Mouse (Mus musculus) left cerebral cortex, postnatal 36 days (tissue): ENCODE results near the gene Slc35b3. TPM values are rescaled to one million over a fixed set of nuclear protein-coding genes. Genes with fewer than 3 reads are reported as not detected.
A peak's percentile ranks its signal among the peaks of the same experiment; 100 is the strongest.

Source experiments
- DNase-seq, 2 experiments: peaks; one replicate each; pipeline ENCODE4 v3.0.0; 2021 to 2022; ENCODE audit warnings: low spot score in 2 of 2, mixed read lengths in 1 of 2
- intact Hi-C: fragments of 180-260 bp; cut with DNase I; formaldehyde crosslinking; loops from one replicate; pipeline ENCODE4 v1.15.1; 2025
- total RNA-seq, 2 experiments: library from RNA; stranded (reverse); gene quantifications; 2 replicates each; pipeline ENCODE4 v1.2.3; 2021

The Slc35b3 gene
- 10 to 100 TPM; 13.7 to 22.8 TPM for total RNA-seq

- peak; percentile 81 to 84 for DNase-seq
- intact Hi-C loops, result no loop called here
Observed at GRCm38 (mm10) chr13:38960063-38961050, at the start of gene Slc35b3. Gene Slc35b3 (minus strand): TSS chr13:38960875.

DNA sequence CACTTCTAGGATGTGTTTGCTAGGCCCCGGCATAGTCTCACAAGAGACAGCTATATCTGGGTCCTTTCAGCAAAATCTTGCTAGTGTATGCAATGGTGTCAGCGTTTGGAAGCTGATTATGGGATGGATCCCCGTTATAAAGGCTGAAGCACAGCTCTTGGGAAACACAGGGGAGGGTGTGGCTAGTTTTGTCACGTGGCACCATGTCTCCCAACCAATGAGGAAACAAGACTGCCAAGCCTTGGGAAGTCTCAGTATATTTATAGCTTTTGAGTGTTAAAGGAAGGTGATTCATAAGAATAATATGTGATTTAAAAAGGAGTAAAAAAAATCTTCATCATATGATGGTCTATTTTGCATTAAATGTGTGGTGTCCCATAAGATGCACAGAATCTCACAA is 49.6 kb upstream of the Slc35b3 start:
- intact Hi-C loops, result loop anchor here (5.0 kb wide), 1 partner anchor 153 kb away; no protein-coding TSS in a partner anchor
- no peak for DNase-seq

DNA sequence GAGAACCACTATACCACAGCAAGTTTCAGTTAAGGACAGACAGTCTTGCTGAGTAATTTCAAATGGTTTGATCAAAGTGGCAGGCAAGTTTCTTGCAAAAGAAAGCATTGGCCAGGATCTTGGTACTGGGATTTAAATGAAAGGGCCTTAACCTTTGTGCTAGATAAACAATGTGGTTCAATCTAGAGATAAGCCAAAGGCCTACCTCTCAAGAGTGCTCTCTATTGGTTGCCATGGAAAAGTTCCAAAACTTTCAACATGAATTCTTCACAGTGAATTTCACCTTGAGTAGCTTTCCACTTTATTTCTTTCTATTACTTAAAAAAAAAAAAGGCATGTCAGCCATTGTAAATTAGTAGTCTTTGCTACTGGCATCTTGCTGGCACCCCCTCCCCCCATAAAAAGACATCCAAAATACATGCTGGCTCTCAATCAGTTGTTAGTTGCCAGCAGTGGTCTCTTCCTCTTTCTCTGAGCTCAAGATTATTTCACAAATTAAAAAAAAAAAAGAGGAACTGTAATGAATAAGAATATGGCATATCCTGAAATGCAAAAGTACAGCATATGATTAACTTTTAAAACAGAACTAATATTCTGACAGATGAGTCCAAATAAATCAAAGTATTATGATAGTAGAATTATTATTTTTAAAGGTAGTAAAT is 42.6 kb upstream of the Slc35b3 start:
- DNase-seq, result no peak
- intact Hi-C loops, result no loop called here

DNA sequence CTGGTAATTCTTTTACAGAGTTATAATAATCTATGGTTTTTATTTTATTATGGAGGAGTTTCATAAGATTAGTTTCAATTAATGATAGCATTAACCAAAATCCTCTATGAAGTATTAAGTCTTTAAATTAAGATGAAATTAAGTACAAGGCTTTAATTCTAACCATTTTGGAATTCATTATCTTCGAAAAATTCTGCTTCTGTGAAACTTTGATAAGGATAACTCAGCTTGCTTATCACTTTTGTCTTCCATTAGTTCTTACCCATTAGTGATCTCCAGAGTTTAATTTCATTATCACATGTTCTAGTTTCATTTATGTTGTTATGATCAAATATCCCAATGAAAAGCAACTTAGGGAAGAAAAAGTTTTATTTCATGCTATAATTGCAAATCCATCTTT is 41.7 kb upstream of the Slc35b3 start:
- intact Hi-C loops, result no loop called here

GRCm38 (mm10) chr13:39001434-39001833 is 40.8 kb upstream of the Slc35b3 start:
- intact Hi-C loops, result no loop called here

More for the DNA sequence above, 41.7 kb upstream of the Slc35b3 start:
- no peak for DNase-seq

GRCm38 (mm10) chr13:38998958-38999357 is 38.3 kb upstream of the Slc35b3 start:
- intact Hi-C loops, result no loop called here
- no peak for DNase-seq

More at GRCm38 (mm10) chr13:39001434-39001833, 40.8 kb upstream of the Slc35b3 start:
- no peak for DNase-seq

- peak; percentile 6 to 16 for DNase-seq
- intact Hi-C loops, result loop anchor here (5.0 kb wide), 1 partner anchor 1760 kb away; no protein-coding TSS in a partner anchor
Observed at GRCm38 (mm10) chr13:38992529-38992928, 31.9 kb upstream of the Slc35b3 start.

DNA sequence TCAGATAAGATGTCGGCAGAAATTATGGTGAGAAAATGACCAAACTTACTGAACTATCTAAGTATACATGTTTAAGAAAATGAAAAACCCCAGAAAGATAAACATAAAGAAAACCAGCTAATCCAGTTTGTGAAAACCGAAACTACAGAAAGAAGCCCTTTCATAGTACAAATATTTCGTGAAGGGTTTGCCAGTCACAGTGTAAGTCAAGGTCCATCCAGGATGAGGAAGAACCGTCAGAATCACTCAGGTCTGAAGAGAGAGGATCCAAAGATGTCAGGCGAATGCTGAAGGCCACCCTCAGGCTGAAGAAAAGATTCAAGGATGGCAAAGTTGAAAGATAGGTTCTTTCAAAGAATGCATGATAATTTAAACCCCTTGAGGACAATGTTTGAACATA is 23.1 kb upstream of the Slc35b3 start:
- no peak for DNase-seq
- intact Hi-C loops, result no loop called here

- intact Hi-C loops, result no loop called here
- DNase-seq, result no peak
Observed at GRCm38 (mm10) chr13:38980900-38981299, 20.2 kb upstream of the Slc35b3 start.

- intact Hi-C loops, result no loop called here
- DNase-seq, result no peak
Observed at GRCm38 (mm10) chr13:38976978-38977377, 16.3 kb upstream of the Slc35b3 start.

- DNase-seq, result no peak
- intact Hi-C loops, result no loop called here
Observed at GRCm38 (mm10) chr13:38975853-38976252, 15.2 kb upstream of the Slc35b3 start.

- DNase-seq, result no peak
- intact Hi-C loops, result no loop called here
Observed at GRCm38 (mm10) chr13:38972602-38973001, 11.9 kb upstream of the Slc35b3 start.

DNA sequence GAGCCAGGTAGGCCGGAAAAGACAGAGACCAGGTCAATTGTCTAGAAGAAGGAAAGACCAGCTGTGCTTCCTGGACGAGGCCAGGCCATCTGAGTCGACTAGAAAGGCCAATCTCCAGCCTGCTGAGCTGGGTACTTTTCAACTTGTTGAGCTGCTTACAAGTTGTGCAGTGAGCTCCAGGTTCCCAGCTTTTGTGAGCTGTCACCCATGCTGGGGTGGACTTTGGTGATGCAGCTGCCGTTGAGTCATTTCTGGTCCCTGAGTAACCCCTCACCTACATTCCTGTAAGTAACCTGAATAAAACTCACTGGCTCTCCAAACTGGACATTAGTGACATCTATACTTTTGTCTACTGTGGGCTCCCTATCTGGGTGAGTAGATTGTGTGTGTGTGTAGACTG is 10.4 kb upstream of the Slc35b3 start:
- intact Hi-C loops, result no loop called here
- no peak for DNase-seq

DNA sequence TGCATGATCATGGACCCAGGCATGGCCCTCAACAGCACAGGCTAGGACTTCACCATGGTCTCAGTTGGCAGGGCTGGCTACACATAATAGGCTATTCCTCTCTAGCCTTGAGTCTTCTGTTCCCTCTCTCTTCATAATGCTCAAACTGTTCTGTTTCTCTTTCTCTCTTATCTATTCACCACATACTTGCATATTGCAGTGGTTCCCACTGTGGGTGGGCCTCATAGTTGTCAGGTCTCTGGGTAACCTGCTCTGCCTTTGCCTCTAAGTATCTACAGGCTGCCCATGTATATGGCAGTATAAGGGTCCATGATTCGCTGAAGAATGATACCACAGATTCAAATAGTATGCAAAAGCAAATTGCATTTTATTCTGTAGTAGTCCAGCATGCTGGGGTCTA is 6.8 kb upstream of the Slc35b3 start:
- DNase-seq, result no peak
- intact Hi-C loops, result no loop called here

- intact Hi-C loops, result no loop called here
- no peak for DNase-seq
Observed at GRCm38 (mm10) chr13:38966922-38967448, 6.3 kb upstream of the Slc35b3 start.

DNA sequence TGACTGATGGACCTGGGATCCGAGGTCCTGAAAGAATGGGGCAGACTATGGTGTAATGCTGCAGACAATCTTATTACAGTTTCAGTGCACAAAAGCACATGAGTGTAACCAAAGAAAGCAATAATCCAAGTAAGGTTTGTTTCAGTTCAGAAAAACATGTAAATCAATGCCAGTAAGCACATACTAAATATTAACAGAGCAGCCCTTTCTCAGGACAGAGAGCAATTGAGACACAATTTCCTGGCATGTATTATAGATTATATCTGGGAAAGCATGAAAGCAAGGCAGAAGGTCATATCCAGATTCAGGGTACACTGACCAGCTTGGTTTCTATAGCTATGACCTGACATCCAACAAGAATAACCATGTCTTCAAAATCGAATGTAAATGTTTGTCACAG is 2.1 kb upstream of the Slc35b3 start:
- DNase-seq, result no peak
- intact Hi-C loops, result no loop called here

- no peak for DNase-seq
- intact Hi-C loops, result no loop called here
Observed at GRCm38 (mm10) chr13:38958037-38958436, 2.6 kb downstream of the Slc35b3 start.

- DNase-seq, result no peak
- intact Hi-C loops, result no loop called here
Observed at GRCm38 (mm10) chr13:38946296-38947012, 14.2 kb downstream of the Slc35b3 start.

DNA sequence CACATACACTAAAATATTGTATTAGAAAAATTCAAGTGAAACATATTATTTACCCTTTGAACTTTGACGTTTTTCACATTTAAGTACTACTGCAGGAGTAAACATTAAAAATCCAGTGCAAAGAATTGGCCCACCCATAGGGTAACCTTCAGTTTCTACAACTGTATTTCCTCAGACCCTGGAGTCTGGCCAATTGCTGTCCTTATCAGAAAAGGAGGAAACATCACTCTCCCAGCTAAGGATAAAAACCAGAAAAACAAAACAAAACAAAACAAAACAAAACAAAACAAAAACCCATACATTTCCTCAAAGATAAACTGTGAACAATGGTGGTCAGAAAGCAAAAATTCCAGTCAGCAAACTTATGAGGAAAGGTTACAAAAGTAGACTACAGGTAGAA is 14.9 kb downstream of the Slc35b3 start:
- DNase-seq, result no peak
- intact Hi-C loops, result no loop called here

- intact Hi-C loops, result loop anchor here (5.0 kb wide), 1 partner anchor 88 kb away; no protein-coding TSS in a partner anchor
- no peak for DNase-seq
Observed at GRCm38 (mm10) chr13:38944951-38945350, 15.7 kb downstream of the Slc35b3 start.
